Mouse (Mus musculus) olfactory bulb, adult 2 months (tissue): ENCODE results near the gene Syngr1. TPM values are rescaled to one million over a fixed set of nuclear protein-coding genes. Genes with fewer than 3 reads are reported as not detected.

Experiments used
- H3K27ac ChIP-seq: fragments of 200-500 bp; 2 replicates; pipeline ENCODE4 v1.5.1; 2012; ENCODE audit warnings: low read depth, low read length; ENCODE audit not compliant: insufficient read depth
- H3K4me1 ChIP-seq: fragments of 200-500 bp; 2 replicates; pipeline ENCODE4 v1.6.1; 2012; ENCODE audit warnings: low read length; ENCODE audit not compliant: control insufficient read depth, insufficient read depth
- H3K4me3 ChIP-seq: fragments of 200-500 bp; 2 replicates; pipeline ENCODE4 v1.5.1; 2012; ENCODE audit warnings: mild to moderate bottlenecking, low read depth, low read length, moderate library complexity; ENCODE audit not compliant: insufficient read depth
- CTCF ChIP-seq: fragments of 200-500 bp; IDR thresholded peaks from 2 replicates; pipeline ENCODE4 v1.5.1; 2012; ENCODE audit warnings: low read depth, mild to moderate bottlenecking, low read length, moderate library complexity; ENCODE audit not compliant: insufficient read depth
- POLR2A ChIP-seq: fragments of 200-500 bp; IDR thresholded peaks from 2 replicates; pipeline ENCODE4 v1.6.1; 2012; ENCODE audit warnings: mild to moderate bottlenecking, low read depth, low read length, moderate library complexity; ENCODE audit not compliant: insufficient read depth
- WGBS: fragments of 180-500 bp; shearing (Covaris S2); methylation state at CpG from one replicate; pipeline ENCODE4 v1.1.7; 2018; 5-methylcytosine and 5-hydroxymethylcytosine counted together
- polyA plus RNA-seq: library from polyadenylated mRNA; stranded (reverse); fragments of >200 nt; gene quantifications from 2 replicates; pipeline ENCODE4 v1.2.4, GENCODE M21; 2012; ENCODE audit warnings: low replicate concordance; ENCODE audit not compliant: missing spikeins, insufficient read depth, insufficient read length

Syngr1 gene
- polyA plus RNA-seq, 1 experiment, result 72.7 TPM

DNA sequence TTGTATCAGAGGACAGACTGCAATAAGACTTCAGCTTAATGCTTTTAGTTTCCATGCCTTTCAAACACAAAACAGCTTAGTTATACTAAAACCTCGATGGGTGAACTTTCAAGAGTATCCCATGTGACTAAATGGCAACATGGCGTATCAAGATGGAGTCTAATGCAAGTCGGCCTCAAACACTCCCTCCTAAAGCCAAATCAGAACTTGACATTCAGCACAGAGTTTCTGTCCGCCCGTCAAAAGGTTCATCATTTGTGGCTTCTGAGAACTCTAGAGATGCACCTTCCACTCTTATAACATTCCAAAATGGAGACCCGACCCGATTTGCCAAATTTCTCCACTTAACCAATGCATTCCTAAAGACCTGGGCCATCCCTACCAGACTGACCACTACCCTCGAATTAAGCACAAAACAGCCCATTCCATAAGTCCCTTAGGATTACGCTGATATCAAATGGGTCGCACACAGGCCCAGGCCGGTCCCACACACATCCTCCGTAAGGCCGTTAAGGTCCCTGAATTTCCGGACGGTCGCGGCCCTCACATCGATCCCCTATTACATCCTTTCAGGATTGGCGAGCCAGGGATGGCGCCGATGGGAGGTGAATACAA, 8.4 kb upstream of the Syngr1 start:
- Histone ChIP-seq H3K27ac (peak overlapping the region; percentile 18), H3K4me1 (peaks cover 7% of the 10 kb centered on the region), H3K4me3 (peak overlapping the region; percentile 52)
- TF ChIP-seq POLR2A (no peak), CTCF (no peak)
- whole genome bisulfite sequencing, result under 1% methylated on average over 21 of the region's 21 CpGs

DNA sequence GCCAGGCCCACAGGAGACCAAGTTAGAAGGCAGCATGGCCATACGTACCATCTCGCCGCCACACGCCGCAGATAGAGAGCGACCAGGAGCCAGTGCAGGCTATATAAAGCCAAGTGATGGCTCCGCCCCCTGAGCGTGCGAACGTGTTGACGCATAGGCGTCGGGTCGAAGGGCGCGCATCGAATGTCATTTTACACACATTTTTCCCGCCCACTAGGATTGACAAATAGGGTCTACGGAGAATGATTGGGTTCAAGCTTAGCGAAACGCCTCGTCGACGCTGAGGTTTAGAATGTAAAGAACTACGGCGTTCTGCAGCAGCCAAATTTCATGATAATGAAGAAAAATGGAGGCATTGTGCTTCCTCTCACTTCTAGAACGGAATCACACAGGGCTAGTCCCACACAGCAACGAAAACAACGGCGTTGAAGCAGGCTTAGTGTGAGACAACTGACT, 7.8 kb upstream of the Syngr1 start:
- peaks cover 7% of the 10 kb centered on the region for H3K4me1 ChIP-seq
- no peak for TF ChIP-seq CTCF
- TF ChIP-seq POLR2A, result peak; percentile 100
- H3K4me3 ChIP-seq, result peak overlapping the region; percentile 54
- under 1% methylated on average over 30 of the region's 30 CpGs for WGBS
- H3K27ac ChIP-seq, result peak overlapping the region; percentile 99

DNA sequence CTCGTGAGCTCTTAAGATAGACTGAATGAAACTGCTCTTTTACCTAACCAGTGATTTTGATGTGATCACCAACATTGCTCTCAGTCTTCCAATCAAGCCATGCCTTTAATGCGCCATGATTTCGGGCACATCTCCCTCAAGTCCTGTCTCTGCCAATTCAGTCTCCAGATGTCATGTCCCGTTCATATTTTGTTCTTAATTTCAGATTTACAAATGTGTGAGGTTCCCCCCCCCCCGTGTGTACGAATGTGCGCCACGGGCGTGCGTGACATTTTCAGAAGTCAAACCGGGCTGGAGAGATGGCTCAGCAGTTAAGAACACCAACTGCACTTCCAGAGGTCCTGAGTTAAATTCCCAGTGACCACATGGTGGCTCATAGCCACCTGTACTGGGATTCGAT, 7.4 kb upstream of the Syngr1 start:
- WGBS, result under 1% methylated on average over 12 of the region's 12 CpGs
- TF ChIP-seq CTCF, result no peak
- no peak for TF ChIP-seq POLR2A
- peaks cover 7% of the 10 kb centered on the region for H3K4me1 ChIP-seq

DNA sequence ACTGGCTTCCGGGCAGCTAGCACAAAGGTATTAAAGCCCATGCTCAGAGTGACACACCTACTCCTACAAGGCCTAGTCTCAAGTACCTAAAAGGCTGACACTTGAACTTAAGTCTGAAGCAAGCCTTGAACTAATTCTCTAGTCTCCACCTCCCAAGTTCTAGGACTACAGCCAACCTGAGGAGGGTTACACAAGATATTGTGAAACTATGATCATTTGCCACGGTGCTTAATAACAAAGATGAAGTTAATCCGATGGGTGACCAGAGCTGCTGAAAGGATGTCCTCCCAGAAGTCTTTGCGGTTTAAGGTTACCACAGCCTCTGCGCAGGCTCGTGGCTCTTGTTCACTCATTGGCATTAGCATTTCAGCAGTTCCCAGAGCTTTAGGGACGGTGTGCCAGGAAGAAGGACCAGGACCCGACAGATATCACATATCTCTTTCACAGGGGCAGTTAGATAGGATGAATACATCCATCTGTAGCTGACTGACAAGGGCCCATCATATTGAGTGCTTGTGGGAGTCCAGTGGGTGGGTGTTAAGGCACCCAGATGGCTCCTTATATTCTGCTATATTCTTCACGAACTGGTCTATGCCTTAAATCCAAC, 3.6 kb upstream of the Syngr1 start:
- Histone ChIP-seq H3K27ac (no peak overlapping the region), H3K4me1 (peaks cover 11% of the 10 kb centered on the region; the same call in 1 of the 2 replicates), H3K4me3 (no peak overlapping the region)
- WGBS, result 89% methylated on average over 9 of the region's 9 CpGs
- no peak for TF ChIP-seq CTCF
- no peak for TF ChIP-seq POLR2A

More for the DNA sequence above, 7.4 kb upstream of the Syngr1 start:
- Histone ChIP-seq H3K27ac (peak overlapping the region; percentile 99), H3K4me3 (peak overlapping the region; percentile 54)

DNA sequence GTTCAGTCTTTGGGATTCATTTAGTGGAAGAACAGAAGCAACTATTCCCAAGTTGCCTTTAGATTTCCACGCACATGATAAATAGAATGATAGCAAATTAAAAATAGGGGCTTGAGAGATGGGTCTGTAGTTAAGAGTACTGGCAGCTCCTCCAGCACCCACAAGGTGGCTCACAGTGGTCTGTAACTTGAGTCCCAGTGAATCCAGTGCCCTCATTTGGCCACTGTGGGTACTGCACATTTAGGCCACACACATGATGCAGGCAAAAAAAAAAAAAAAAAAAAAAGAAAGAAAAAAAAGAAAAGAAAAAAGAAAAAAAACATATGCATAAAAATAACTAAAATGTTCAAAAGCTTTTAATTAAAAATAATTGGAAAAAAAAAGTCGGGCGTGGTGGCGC, 2.5 kb upstream of the Syngr1 start:
- TF ChIP-seq POLR2A, result no peak
- TF ChIP-seq CTCF, result peak; percentile 53; the same call in 1 of the 2 replicates
- H3K4me3 ChIP-seq, result no peak overlapping the region
- H3K4me1 ChIP-seq, result peaks cover 19% of the 10 kb centered on the region
- no peak overlapping the region for H3K27ac ChIP-seq
- 26% methylated on average over 4 of the region's 4 CpGs for WGBS

- TF ChIP-seq CTCF, result no peak
- no peak for TF ChIP-seq POLR2A
- H3K4me1 ChIP-seq, result peaks cover 25% of the 10 kb centered on the region
- no peak overlapping the region for H3K27ac ChIP-seq
- 76% methylated on average over 11 of the region's 11 CpGs for WGBS
- H3K4me3 ChIP-seq, result no peak overlapping the region
These were observed 979 bp upstream of the Syngr1 start for GRCm38 (mm10) chr15:80090155-80090554.

DNA sequence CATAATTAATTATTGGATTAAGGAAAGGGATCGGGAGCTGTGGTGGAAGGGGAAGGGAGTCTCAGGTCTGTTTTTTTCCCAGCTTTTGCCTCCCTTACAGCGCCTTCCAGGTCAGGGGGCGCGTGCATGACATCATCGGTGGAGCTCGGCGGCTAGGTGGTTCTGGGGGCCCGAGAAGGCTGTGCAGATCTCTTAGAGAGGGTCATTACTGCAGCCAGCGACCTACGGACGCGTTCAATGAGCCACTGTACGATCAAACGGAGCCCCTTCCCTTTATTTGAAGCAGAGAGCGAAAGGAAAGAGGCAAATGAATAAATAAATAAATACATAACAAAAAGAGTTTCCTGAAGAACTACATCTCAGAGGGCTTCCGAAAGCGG, 403 bp upstream of the Syngr1 start:
- Histone ChIP-seq H3K27ac (peak overlapping the region; percentile 91), H3K4me1 (peaks cover 29% of the 10 kb centered on the region), H3K4me3 (peak overlapping the region; percentile 99)
- no peak for TF ChIP-seq POLR2A
- no peak for TF ChIP-seq CTCF
- WGBS, result under 1% methylated on average over 17 of the region's 17 CpGs

- H3K4me3 ChIP-seq, result peak overlapping the region; percentile 99
- peak overlapping the region; percentile 92 for H3K27ac ChIP-seq
- WGBS, result 16% methylated on average over 7 of the region's 7 CpGs
- peaks cover 40% of the 10 kb centered on the region for H3K4me1 ChIP-seq
- TF ChIP-seq POLR2A (no peak), CTCF (no peak)
These were observed 907 bp downstream of the Syngr1 start for GRCm38 (mm10) chr15:80092041-80092441.

DNA sequence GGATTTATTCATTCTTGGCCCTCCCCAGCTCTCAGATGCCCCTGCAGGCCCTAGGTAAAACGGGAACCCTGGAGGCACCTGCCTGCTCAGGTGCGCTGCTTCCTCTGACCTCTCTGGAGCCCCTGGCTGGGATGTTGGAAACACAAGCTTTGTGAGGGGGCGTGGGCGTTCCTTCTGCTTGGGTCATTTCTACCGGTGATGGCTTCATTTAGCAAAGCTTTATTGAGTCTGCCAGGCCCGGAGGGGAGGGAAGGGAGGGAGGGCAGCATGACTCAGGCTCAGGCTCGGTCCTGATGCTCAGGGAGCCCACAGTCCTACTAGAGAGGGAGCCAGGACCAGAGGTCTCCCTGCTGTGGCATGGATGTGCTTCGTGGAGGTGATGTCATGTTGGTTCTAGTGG, 1.5 kb downstream of the Syngr1 start:
- Histone ChIP-seq H3K4me1 (peaks cover 46% of the 10 kb centered on the region), H3K4me3 (peak overlapping the region; percentile 99), H3K27ac (peak overlapping the region; percentile 92)
- TF ChIP-seq POLR2A (no peak), CTCF (no peak)
- WGBS, result 16% methylated on average over 8 of the region's 8 CpGs
